Mouse (Mus musculus): ENCODE results near the gene Chmp2b.
A peak's percentile ranks its signal among the peaks of the same experiment; 100 is the strongest.

Gene Chmp2b

GRCm38 (mm10) chr16:65561963-65562863 is at the start of gene Chmp2b:
Chmp2b (minus strand) TSS chr16:65562726.
- peak; percentile 72 for DNase-seq (ENCODE audit: low read depth)

- no peak for DNase-seq (ENCODE audit: low read depth)
These were observed 49.2 kb upstream of the Chmp2b start for GRCm38 (mm10) chr16:65611678-65612077.

- DNase-seq (ENCODE audit: low read depth) = no peak
These were observed 38.3 kb upstream of the Chmp2b start for GRCm38 (mm10) chr16:65600798-65601197.

DNA sequence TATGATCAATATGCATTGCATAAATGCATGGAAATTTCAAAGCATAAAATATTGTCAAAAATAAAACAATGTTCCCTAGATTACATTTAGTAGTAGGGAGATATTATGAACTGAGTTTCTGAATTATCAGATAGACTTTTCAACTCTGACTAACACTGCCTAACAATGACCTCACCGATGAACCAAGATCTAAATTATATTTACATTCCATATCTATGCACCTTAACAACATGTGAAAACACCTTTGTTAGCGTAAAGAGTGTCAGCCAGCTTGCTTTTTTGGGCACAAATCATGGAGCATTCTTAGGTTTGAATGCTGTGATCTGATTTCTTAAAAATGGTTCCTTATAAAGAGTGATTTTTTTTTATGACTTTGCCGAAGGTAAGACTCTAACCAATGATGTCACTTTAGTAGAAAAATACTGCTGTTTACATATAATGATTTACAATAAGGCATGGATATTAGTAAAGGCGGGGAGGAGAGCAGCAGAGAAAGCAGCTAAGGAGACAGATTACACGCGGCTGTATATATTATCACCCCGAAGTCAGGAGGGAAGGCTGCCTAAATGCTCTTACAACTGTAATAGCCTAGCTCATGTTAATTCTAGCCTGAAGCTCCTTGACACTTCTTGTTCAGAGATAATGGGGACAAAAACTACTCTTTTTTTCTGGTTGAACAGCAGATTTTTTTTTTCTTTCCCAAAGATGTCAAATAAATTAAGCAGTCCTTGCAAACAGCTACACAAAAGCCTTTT is 23.8 kb upstream of the Chmp2b start:
- DNase-seq (ENCODE audit: low read depth) = no peak

- no peak for DNase-seq (ENCODE audit: low read depth)
These were observed 23.2 kb upstream of the Chmp2b start for GRCm38 (mm10) chr16:65585699-65586098.

GRCm38 (mm10) chr16:65577298-65578029 is 14.9 kb upstream of the Chmp2b start:
- no peak for DNase-seq (ENCODE audit: low read depth)

DNA sequence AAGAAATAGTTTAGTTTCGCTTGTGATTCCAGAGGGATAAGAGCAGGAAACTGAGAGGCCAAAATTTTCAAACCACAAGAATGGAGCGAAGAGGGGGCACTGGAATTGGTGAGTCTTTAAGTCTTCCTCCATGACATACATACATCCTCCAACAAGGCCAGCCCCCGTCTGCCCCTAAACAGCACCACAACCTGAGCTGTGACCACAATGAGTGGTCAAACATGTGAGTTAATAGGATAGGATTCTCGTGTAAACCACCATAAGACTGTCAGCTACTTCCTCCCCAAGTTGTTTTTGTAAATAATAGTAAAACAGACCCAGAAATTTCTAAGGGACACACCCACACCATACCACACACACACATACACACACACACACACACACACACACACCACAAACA is 6.3 kb upstream of the Chmp2b start:
- DNase-seq (ENCODE audit: low read depth) = no peak

- DNase-seq (ENCODE audit: low read depth) = no peak
These were observed 2.4 kb upstream of the Chmp2b start for GRCm38 (mm10) chr16:65564951-65565350.

DNA sequence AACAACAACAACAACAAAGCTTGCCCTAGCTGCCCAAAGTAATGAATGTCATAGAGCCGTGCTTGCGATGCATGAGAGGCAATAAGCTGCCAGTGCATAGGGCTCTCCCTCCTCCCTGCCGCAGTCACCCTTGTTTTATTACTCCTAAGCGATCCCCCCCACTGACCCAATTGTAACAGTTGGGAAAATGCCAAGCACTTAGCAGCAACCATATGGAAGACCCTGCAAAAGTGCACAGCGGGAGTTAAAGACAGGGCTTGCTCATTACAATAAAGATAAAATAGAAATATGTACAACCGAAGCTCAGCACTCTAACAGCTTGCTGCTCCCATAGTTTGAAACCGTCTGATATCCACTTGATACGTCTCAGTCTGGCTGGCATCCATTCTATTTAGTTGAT is 1.8 kb upstream of the Chmp2b start:
- DNase-seq (ENCODE audit: low read depth) = no peak

DNA sequence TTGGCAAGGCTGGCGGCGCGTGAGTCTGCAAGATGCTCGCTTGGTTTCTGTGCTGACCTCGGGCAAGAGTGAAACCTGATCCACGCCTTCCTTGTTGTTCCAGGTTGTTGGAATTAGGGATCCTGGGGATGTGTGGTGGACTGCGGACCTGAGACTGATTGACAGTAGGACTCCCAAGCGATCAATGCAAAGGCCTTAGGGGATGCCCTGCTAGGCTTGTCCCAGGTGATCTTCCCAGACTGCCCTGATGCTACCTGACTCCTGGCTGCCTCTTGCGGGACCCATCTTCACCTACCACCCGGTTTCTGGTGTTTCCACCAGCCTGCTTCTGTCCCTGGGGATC is 309 bp upstream of the Chmp2b start:
- DNase-seq (ENCODE audit: low read depth) = no peak

DNA sequence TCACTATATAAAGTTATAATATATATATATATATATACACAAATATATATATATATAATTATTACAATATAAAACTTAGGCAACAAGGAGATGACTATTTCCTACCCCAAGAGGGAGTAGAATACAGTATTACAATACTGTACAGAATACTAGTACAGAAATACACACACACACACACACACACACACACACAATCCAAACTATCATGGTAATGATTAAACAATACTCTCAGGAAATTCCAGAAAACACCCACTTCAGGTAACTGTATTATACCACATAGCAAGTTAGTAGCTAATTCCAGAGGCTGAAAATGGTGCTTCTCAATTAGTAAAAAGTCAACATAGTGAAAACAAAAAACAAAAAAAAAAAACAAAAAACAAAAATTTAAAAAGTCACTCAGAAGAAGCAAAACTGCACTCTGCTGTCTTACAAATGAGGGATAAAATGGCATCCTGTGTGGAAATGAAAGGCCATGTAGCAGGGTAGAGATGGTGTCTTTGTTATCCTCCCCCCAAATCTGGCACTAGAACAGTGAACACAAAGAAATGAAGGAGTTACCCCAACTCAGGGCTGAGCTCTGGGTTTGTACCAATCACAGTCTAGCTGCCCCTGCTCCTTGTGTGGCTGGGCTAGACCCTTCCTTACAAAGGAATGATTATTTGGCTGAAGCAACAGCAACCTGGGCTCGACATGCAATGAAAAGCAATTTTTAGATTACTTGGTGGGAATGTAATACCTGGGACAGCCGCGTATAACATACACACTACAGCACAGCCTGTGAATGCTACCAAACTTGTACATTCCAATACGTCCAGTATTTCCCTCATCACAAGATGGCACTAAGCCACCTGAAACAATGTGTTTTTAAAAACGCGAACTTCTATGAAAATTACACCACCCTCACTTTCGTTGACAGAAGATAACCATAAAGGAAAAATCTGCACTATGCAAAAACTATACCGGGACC is 1.2 kb downstream of the Chmp2b start:
- DNase-seq (ENCODE audit: low read depth) = no peak

GRCm38 (mm10) chr16:65559591-65559990 is 2.9 kb downstream of the Chmp2b start:
- DNase-seq (ENCODE audit: low read depth) = no peak

GRCm38 (mm10) chr16:65557369-65557768 is 5.2 kb downstream of the Chmp2b start:
- no peak for DNase-seq (ENCODE audit: low read depth)

GRCm38 (mm10) chr16:65554267-65554666 is 8.3 kb downstream of the Chmp2b start:
- no peak for DNase-seq (ENCODE audit: low read depth)

DNA sequence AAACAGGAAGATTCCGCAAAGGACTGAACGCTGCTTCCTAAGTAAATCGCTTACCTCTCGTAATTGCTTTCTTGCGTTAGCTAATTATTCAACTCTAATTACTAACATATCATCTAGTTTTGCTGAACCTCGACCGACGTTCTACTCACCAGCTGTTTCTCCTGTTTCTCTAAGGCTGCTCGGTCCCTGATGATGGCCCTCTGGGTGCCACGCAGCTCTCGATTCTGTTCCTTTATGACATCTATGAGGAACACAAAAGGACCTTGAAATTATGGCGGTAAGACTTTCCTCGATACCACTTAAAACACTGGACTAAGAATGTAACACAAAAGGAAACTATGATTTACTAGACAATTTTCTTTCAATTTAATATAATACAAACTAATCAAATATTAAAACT is 11.7 kb downstream of the Chmp2b start:
- DNase-seq (ENCODE audit: low read depth) = no peak

DNA sequence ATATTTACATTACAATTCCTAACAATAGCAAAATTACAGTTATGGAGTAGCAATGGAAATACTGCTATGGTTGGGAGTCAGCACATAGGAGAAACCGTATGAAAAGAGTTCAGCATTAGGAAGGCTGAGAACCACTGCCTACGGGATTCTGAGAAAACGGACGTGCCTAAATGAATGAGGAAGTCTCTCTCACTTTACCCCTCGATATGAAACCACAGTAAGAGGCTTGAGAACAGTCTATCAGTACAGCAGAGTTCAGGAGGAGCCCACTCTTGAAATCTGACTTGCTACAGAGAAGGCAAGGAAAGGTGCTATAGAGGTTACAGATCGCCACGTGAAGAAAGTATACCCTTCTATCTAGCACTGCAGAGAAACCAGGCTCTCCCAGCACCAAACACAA is 13.6 kb downstream of the Chmp2b start:
- no peak for DNase-seq (ENCODE audit: low read depth)

- no peak for DNase-seq (ENCODE audit: low read depth)
These were observed 18.7 kb downstream of the Chmp2b start for GRCm38 (mm10) chr16:65543676-65544293.

DNA sequence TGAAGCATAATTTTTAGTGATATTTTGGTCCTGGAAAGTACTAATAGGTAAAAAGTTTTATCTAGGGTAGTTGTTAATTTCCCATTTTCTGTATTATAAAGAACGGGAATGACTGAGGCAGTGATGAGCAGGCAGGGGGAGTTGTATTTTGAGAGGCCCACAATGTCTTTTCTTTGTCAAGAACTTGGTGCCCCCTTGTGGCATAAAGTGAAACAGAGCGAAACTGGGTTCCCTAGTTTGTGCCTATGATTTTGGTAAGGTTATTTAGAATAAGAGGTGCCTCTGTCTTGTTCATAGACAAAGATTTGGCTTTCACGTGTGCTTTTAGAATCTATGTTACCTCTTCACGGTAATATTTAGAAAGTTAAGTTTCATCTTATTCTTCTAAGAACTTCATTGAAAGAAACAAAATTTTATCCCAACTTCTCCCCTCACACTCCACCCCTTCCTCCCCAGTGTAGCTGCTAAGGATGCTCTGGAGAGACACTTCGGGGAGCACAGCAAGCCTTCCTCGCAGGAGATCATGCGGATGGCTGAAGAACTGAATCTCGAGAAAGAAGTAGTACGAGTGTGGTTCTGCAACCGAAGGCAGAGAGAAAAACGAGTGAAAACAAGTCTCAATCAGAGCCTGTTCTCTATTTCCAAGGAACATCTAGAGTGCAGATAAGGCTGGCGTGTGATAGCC is 29.1 kb downstream of the Chmp2b start:
- DNase-seq (ENCODE audit: low read depth) = peak; percentile 17

DNA sequence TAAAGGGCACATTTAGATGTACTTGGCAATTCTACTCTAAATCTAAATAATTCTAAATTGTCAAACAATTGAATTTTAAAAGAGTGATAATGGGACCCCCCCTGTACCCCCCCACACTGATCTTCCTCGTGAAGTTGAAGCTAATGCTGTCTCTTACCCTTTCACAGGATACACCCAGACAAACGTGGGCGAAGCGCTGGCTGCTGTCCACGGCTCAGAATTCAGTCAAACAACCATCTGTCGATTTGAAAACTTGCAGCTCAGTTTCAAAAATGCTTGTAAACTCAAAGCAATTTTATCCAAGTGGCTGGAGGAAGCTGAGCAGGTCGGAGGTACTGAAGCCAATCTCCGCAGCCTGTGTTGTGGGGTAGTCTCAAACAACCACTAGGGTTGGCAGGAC is 30.9 kb downstream of the Chmp2b start:
- DNase-seq (ENCODE audit: low read depth) = no peak

DNA sequence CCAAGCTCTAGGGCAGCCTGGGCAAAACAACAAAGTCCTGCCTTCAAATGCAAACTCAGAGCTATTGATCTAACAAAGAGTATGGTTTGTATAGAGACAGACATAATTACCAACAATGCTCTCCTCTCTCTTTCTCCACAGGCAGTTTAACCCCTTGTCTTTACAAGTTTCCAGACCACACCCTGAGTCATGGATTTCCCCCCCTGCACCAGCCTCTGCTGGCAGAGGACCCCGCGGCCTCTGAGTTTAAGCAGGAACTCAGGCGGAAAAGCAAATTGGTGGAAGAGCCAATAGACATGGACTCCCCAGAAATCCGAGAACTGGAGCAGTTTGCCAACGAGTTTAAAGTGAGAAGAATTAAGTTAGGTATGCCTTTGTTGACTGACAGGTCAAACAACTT is 32.9 kb downstream of the Chmp2b start:
- no peak for DNase-seq (ENCODE audit: low read depth)
